In the genomic region with DNA sequence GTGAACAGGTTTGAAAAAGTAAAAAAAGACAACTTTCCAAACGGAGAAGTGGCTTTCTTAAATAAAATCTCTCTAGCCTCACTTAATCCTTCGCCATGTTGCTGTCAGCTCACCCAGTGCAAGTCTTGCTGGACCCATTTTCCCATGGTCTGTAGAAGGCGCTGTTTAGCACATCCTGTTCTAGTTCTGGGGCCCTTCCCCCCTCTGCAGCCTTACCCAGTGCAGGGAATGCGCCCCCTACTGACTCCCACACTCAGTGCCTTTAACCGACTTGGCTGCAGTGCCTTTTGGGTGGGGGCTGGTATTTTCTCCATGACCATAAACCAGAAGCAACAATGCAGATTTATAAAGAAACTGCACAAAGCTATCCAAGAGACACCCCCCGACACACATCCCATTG, we compare ENCODE assay signal across 1 mouse cellular context.
A peak's percentile ranks its signal among the peaks of the same experiment; 100 is the strongest.
TF ChIP-seq lines count a peak whose summit lies in the region.

No protein-coding gene starts in this region.

TF ChIP-seq in CH12.LX, 34 proteins besides CTCF, POLR2A, EP300 and RAD21:
- TF ChIP-seq IRF4 (IDR thresholded peaks at IDR 0.05; ENCODE audit: low read depth, low read length), result peak; percentile 75
- peak; percentile 84; the same call in 1 of the 2 replicates for TF ChIP-seq NELFE (IDR thresholded peaks at IDR 0.05; ENCODE audit: low read depth, low read length)
- TF ChIP-seq TBP (conservative IDR thresholded peaks at IDR 0.05; ENCODE audit: low read depth, low read length), result no peak
- TF ChIP-seq MAFK (IDR thresholded peaks at IDR 0.05; ENCODE audit: insufficient replicate concordance, low read length), result no peak
- peak; percentile 68 for TF ChIP-seq SMC3 (IDR thresholded peaks at IDR 0.05; ENCODE audit: low read depth, low read length)
- no peak for TF ChIP-seq RCOR1 (conservative IDR thresholded peaks at IDR 0.05; ENCODE audit: low read depth, low read length)
- TF ChIP-seq CHD2 (IDR thresholded peaks at IDR 0.05; ENCODE audit: low read length), result peak; percentile 98
- peak; percentile 86 for TF ChIP-seq MYC (IDR thresholded peaks at IDR 0.05; ENCODE audit: low read depth, low read length)
- TF ChIP-seq ELF1 (IDR thresholded peaks at IDR 0.05; ENCODE audit: low read depth, low read length), result peak; percentile 78
- TF ChIP-seq KAT2A (IDR thresholded peaks at IDR 0.05; ENCODE audit: insufficient replicate concordance, low read length), result 0 out of 2 replicates have a peak, but pooled peaks have one; percentile 51
- TF ChIP-seq POLR2AphosphoS2 (IDR thresholded peaks at IDR 0.05; ENCODE audit: low read depth, low read length), result no peak; the same call in 1 of the 2 replicates
- TF ChIP-seq HCFC1 (IDR thresholded peaks at IDR 0.05; ENCODE audit: low read depth, low read length), result peak; percentile 73
- TF ChIP-seq MXI1 (IDR thresholded peaks at IDR 0.05; ENCODE audit: low read depth, low read length), result peak; percentile 93
- TF ChIP-seq JUN (IDR thresholded peaks at IDR 0.05; ENCODE audit: insufficient read depth, low read depth, low read length), result no peak
- no peak for TF ChIP-seq GABPA (IDR thresholded peaks at IDR 0.05; ENCODE audit: insufficient replicate concordance, low read depth, low read length)
- TF ChIP-seq E2F4 (IDR thresholded peaks at IDR 0.05; ENCODE audit: insufficient replicate concordance, low read depth, low read length), result no peak
- TF ChIP-seq ETS1 (conservative IDR thresholded peaks at IDR 0.05; ENCODE audit: low read depth, low read length), result peak; percentile 61
- TF ChIP-seq ZC3H11A (IDR thresholded peaks at IDR 0.05; ENCODE audit: low read depth, low read length), result no peak
- no peak for TF ChIP-seq ZKSCAN1 (IDR thresholded peaks at IDR 0.05; ENCODE audit: borderline replicate concordance, low read depth, low read length)
- peak; percentile 98 for TF ChIP-seq SIN3A (IDR thresholded peaks at IDR 0.05; ENCODE audit: low read length)
- TF ChIP-seq MAZ (IDR thresholded peaks at IDR 0.05; ENCODE audit: low read depth, low read length), result peak; percentile 95
- TF ChIP-seq PAX5 (IDR thresholded peaks at IDR 0.05; ENCODE audit: low read length), result no peak
- TF ChIP-seq USF1 (IDR thresholded peaks at IDR 0.05; ENCODE audit: low read depth, low read length), result no peak
- TF ChIP-seq MEF2A (IDR thresholded peaks at IDR 0.05; ENCODE audit: borderline replicate concordance, low read depth, low read length), result peak; percentile 80
- peak; percentile 60 for TF ChIP-seq JUND (conservative IDR thresholded peaks at IDR 0.05; ENCODE audit: low read depth, low read length)
- TF ChIP-seq UBTF (IDR thresholded peaks at IDR 0.05; ENCODE audit: low read depth, low read length), result no peak
- no peak for TF ChIP-seq NRF1 (IDR thresholded peaks at IDR 0.05; ENCODE audit: low read depth, low read length)
- TF ChIP-seq TCF12 (IDR thresholded peaks at IDR 0.05; ENCODE audit: low read depth, low read length), result peak; percentile 86
- TF ChIP-seq BHLHE40 (IDR thresholded peaks at IDR 0.05; ENCODE audit: low read depth, low read length), result peak; percentile 55
- TF ChIP-seq ZMIZ1 (IDR thresholded peaks at IDR 0.05; ENCODE audit: low read depth, low read length), result no peak
- no peak; the same call in none of the 2 replicates for TF ChIP-seq MAX (IDR thresholded peaks at IDR 0.05; ENCODE audit: low read length)
- no peak for TF ChIP-seq ZNF384 (IDR thresholded peaks at IDR 0.05; ENCODE audit: low read depth, low read length)
- TF ChIP-seq USF2 (conservative IDR thresholded peaks at IDR 0.05; ENCODE audit: low read depth, low read length), result no peak
- TF ChIP-seq CHD1 (IDR thresholded peaks at IDR 0.05; ENCODE audit: low read depth, low read length), result peak; percentile 91; the same call in 1 of the 2 replicates
